Mouse (Mus musculus) ES-Bruce4 (cell line): ENCODE results near the gene 5730480H06Rik.

ENCODE experiments used
- CTCF ChIP-seq: IDR thresholded peaks from one replicate; pipeline ENCODE4 v1.8.1; 2011; ENCODE audit warnings: low read depth, low read length
- EP300 ChIP-seq: IDR thresholded peaks from 2 replicates; pipeline ENCODE4 v1.6.1; 2011; ENCODE audit warnings: low read depth, low read length; ENCODE audit not compliant: insufficient read depth
- POLR2A ChIP-seq: IDR thresholded peaks from one replicate; pipeline ENCODE4 v1.8.1; 2011; ENCODE audit warnings: low read length; ENCODE audit not compliant: insufficient read depth

DNA sequence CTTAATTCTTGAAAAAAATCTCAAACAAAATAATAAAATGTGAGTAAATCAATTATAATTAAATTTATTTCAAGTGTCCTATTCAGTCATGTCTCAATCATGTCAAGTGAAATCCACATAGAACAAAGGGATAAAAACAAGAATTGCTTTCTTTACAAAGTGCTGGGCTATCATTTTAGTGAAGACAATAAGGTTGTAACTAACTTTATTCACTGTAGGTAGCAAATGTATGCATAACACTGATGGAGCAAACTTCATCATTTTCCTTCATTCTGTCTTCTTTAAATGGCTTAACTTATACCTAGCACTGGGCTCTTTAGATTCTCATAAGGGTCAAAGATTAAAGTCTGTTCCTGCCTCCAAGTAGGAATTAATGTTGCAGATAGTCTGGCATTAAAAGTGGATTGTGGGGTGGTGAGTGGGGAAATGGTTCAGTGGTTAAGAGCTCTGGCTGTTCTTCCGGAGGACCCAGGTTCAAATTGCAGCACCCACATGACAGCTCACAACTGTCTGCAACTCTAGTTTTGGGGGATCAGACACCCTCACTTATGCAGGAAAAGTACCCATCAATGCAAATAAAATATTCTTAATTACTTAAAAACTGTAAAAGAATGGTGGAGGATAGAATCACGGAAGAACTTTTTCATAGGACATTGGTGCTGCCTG is 18.4 kb downstream of the 5730480H06Rik start:
- TF ChIP-seq POLR2A (no peak), CTCF (no peak), EP300 (no peak)
